Mouse (Mus musculus) limb, embryonic 14.5 days (tissue): ENCODE results near the gene Shisal2b. TPM values are rescaled to one million over a fixed set of nuclear protein-coding genes. Genes with fewer than 3 reads are reported as not detected.
"Not testable (repeated sequence)": the region's sequence is repeated elsewhere in the genome, so short reads cannot be mapped to it uniquely, and the experiment has no call there.

Experiments used
- ATAC-seq: fragments of 200-750 bp; cut with Nextera tagmentation; 2 replicates; pipeline ENCODE4 v1.8.0; 2017; ENCODE audit warnings: low read depth, moderate number of reproducible peaks, moderate TSS enrichment; ENCODE audit not compliant: low FRiP score
- DNase-seq: peaks from one replicate; pipeline ENCODE4 v3.0.0-alpha.2; 2015; ENCODE audit warnings: low spot score
- H3K27ac ChIP-seq: fragments of 300-500 bp; sonication (generic); replicated peaks from 2 replicates; pipeline ENCODE4 v1.5.1; 2014; ENCODE audit warnings: low read depth, mild to moderate bottlenecking, low read length, moderate library complexity, mixed read lengths
- H3K27me3 ChIP-seq: fragments of 300-500 bp; sonication (generic); 2 replicates; pipeline ENCODE4 v1.6.1; 2014; ENCODE audit warnings: low read length, mixed read lengths; ENCODE audit not compliant: control insufficient read depth, insufficient read depth
- H3K36me3 ChIP-seq: fragments of 300-500 bp; sonication (generic); 2 replicates; pipeline ENCODE4 v1.6.1; 2014; ENCODE audit warnings: mild to moderate bottlenecking, low read length, moderate library complexity, mixed read lengths; ENCODE audit not compliant: control insufficient read depth, insufficient read depth
- H3K4me1 ChIP-seq: fragments of 300-500 bp; sonication (generic); 2 replicates; pipeline ENCODE4 v1.6.1; 2014; ENCODE audit warnings: antibody characterized with exemption, low read length, mixed read lengths; ENCODE audit not compliant: control insufficient read depth, insufficient read depth
- H3K4me2 ChIP-seq: fragments of 300-500 bp; sonication (generic); replicated peaks from 2 replicates; pipeline ENCODE4 v1.6.1; 2014; ENCODE audit warnings: low read depth, mild to moderate bottlenecking, low read length, moderate library complexity; ENCODE audit not compliant: severe bottlenecking
- H3K4me3 ChIP-seq: fragments of 300-500 bp; sonication (generic); replicated peaks from 2 replicates; pipeline ENCODE4 v1.5.1; 2014; ENCODE audit warnings: low read length
- H3K9ac ChIP-seq: fragments of 300-500 bp; sonication (generic); 2 replicates; pipeline ENCODE4 v1.6.1; 2014; ENCODE audit warnings: mild to moderate bottlenecking, low read depth, low read length, moderate library complexity; ENCODE audit not compliant: severe bottlenecking
- H3K9me3 ChIP-seq: fragments of 300-500 bp; sonication (generic); 2 replicates; pipeline ENCODE4 v1.6.1; 2016; ENCODE audit warnings: low read length; ENCODE audit not compliant: control insufficient read depth
- POLR2A ChIP-seq: fragments of 200-500 bp; IDR thresholded peaks from 2 replicates; pipeline ENCODE4 v1.8.0; 2012; ENCODE audit warnings: inconsistent platforms, mild to moderate bottlenecking, moderate library complexity, borderline replicate concordance; ENCODE audit not compliant: insufficient read depth, insufficient read length; ENCODE audit errors: extremely low read depth
- WGBS: fragments of 180-500 bp; shearing (Covaris S2); extraction: QIAGEN DNeasy Blood & Tissue Kit; methylation state at CpG from one replicate; pipeline ENCODE4 v1.1.7; 2014; 5-methylcytosine and 5-hydroxymethylcytosine counted together
- polyA plus RNA-seq, 2 experiments: library from polyadenylated mRNA; depleted of rRNA in 1 of 2; stranded (reverse) in 1 of 2; unstranded in 1 of 2; fragments of >200 nt; fragmentation: Nextera tagmentation in 1 of 2; extraction: Ambion mirVana in 1 of 2; gene quantifications; 2 replicates each; pipeline versions ENCODE4 v1.2.1 to v1.2.3; 2012 to 2014

The Shisal2b gene
- polyA plus RNA-seq (2012; rRNA removed) (0.27 and 0.55 TPM in 2 replicates), polyA plus RNA-seq (2014; fragmentation: Nextera tagmentation; extraction: Ambion mirVana) (0.65 and 0.96 TPM in 2 replicates)

DNA sequence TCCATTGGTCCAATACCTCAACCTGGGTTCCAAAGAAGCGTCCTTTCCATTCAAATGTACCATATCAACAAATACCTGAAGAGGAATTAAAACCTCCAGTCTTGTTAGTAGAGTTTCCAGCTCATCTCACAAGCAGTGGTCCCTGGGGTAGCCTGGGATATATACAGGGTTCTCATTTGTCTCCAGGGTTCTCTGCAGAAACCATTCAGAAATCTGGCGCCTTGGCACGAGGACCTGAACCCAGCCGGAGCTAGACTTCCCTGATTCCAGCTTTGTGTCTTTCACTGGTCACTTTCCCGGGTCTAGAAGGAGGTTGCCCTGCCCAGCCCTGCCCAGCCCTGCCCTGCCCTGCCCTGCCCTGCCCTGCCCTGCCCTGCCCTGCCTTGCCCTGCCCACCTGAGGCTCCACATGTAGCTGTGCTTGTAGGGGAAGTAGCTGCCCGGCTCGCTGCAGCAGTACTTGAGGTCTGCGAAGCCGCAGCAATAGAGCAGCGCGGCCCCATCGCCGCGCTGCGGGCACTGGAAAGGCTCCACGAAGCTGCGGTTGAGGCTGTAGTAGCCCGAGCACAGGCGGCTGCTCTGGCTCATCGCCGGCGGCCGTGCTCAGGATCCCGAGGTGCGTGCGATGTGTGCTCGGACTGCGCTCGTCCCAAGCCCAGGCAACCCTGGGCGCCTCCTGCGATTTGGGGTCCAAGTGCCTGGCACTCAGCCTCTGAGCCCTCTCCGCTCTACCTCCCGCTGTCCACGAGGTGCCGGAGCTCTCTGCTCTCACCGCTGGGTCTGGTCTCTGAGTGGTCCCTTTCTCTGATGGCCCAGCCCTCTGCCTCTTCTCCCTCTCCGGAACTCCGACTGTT is at the start of gene Shisal2b:
TSS of gene Shisal2b (minus strand) at position 767 of the 853 bp plus-strand sequence.
- peak within 1 kb of the TSS; percentile 45 for H3K9ac ChIP-seq
- no peaks in the 10 kb centered on the region for H3K9me3 ChIP-seq
- DNase-seq (peak; percentile 42), ATAC-seq (peak; percentile 60)
- peak within 1 kb of the TSS; percentile 40 for H3K4me3 ChIP-seq
- peak within 1 kb of the TSS; percentile 74 for H3K4me2 ChIP-seq
- H3K36me3 ChIP-seq = no peaks in the 10 kb centered on the region
- no peak for TF ChIP-seq POLR2A
- 5% methylated on average over 36 of the region's 38 CpGs for WGBS
- H3K27ac ChIP-seq = no peak within 1 kb of the TSS
- 0 out of 2 replicates have a peak, but pooled peaks cover 4% of the 10 kb centered on the region for H3K27me3 ChIP-seq
- H3K4me1 ChIP-seq = peaks cover 3% of the 10 kb centered on the region; the same call in 1 of the 2 replicates

DNA sequence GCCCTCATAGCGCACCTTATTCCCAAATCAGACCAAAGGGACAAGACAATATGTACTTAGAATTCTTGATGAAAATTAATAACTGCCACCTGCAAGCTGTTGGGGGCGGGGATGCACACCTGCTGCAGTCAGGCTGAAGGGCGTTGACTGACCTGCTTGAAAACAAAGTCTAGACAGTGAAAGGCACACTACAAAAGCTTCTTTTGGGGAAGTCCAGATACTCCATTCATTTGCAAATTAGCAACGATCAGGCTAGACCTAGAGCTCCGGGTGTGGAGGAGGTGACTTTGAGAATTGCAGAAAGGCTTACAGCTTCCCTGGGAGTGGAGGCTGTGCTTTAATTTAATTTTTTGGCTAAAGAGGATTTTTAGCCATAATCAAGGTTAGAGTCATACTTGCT is 47.9 kb upstream of the Shisal2b start:
- not testable (repeated sequence) for H3K9me3 ChIP-seq, DNase-seq, H3K27me3 ChIP-seq, ATAC-seq, H3K4me3 ChIP-seq, H3K4me1 ChIP-seq, H3K36me3 ChIP-seq, H3K9ac ChIP-seq, H3K27ac ChIP-seq, H3K4me2 ChIP-seq
- WGBS = 85% methylated on average over 5 of the region's 5 CpGs

DNA sequence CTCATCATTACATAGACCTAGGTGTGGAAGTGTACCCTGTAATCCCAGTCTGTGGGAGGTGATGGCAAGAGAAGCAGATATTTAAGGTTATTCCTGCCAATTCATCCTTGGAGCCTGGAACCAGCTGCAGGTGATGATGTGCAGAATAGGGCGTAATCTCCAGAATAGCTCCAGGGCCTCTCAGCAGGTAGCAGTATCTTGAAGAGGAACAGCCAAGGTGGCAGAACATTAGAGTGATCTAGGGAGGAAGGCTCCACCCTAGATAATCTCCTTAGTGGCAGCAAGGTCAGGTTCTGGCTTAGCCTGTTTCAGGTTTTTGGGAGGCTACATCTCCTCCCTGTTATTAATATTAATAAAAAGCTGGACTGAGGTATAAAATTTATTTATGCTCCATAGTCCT is 47.3 kb upstream of the Shisal2b start:
- not testable (repeated sequence) for H3K4me2 ChIP-seq, H3K9me3 ChIP-seq, H3K36me3 ChIP-seq, H3K4me1 ChIP-seq, ATAC-seq, H3K9ac ChIP-seq, H3K4me3 ChIP-seq, H3K27ac ChIP-seq, H3K27me3 ChIP-seq, DNase-seq
- 90% methylated on average over 1 of the region's 1 CpGs for WGBS

DNA sequence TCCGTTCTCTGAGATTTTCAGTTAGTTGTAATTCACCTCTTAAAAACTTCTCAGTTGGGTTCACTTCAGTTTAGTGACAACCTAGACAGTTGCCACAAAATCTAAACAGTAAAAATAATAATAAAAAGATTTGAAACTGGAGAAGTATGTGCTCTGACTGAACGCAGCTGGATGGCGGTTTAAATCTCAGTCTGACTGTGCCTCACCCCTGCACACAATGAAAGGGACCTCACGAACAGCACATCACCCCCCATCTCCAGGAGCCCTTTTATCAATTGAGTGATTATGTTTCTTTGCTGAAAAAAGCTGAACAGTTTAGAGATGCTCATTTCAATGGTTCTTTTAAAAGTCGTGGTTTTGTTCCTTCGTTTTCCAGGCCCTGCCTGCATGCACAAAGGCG is 45.0 kb upstream of the Shisal2b start:
- no peak overlapping the region for H3K4me2 ChIP-seq
- no peaks in the 10 kb centered on the region for H3K9me3 ChIP-seq
- H3K36me3 ChIP-seq = no peaks in the 10 kb centered on the region
- WGBS = 68% methylated on average over 7 of the region's 7 CpGs
- no peak overlapping the region for H3K4me3 ChIP-seq
- H3K27ac ChIP-seq = no peak overlapping the region
- TF ChIP-seq POLR2A = no peak
- H3K9ac ChIP-seq = no peak overlapping the region
- no peaks in the 10 kb centered on the region for H3K4me1 ChIP-seq
- DNase-seq (no peak), ATAC-seq (no peak)
- no peaks in the 10 kb centered on the region for H3K27me3 ChIP-seq

DNA sequence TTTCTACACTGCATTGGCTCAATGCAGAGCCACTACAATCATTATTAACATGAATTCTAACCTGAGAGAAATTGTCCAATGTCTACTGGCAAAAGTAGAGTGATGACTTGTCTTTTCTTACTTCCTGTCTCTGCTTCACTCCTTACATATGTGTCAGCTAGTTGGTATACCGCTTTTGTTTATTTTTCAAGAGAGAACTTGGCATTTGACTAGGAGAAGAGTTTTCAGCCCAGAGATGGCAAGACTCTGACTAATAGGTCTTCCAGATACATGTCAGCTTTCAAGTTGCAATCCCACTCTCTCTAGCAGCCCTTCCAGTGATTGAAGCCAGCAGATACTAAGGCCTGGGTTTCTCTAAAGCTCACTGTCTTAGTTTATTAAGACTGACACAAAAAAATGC is 31.1 kb upstream of the Shisal2b start:
- Histone ChIP-seq H3K9ac (no peak overlapping the region), H3K27me3 (no peaks in the 10 kb centered on the region), H3K4me1 (no peaks in the 10 kb centered on the region), H3K36me3 (no peaks in the 10 kb centered on the region), H3K4me3 (no peak overlapping the region), H3K27ac (no peak overlapping the region), H3K9me3 (no peaks in the 10 kb centered on the region), H3K4me2 (no peak overlapping the region)
- DNase-seq (no peak), ATAC-seq (no peak)
- WGBS = 93% methylated on average over 1 of the region's 1 CpGs
- no peak for TF ChIP-seq POLR2A
